Mouse (Mus musculus): ENCODE measurements at regions not wholly inside any gene's neighbourhood (a gene's known extent, or its start where the extent isn't known, plus 50 kb on each side); places are given as distances from the start of the nearest gene placed in this dataset.
A peak's percentile ranks its signal among the peaks of the same experiment; 100 is the strongest.
"Not testable (repeated sequence)": the region's sequence is repeated elsewhere in the genome, so short reads cannot be mapped to it uniquely, and the experiment has no call there.

- no peak for DNase-seq
- intact Hi-C loops (cut with DNase I) = loop anchor here (2.0 kb wide), 1 partner anchor 144 kb away; no protein-coding TSS in a partner anchor
These were observed 68.3 kb upstream of the Myrip start for GRCm38 (mm10) chr9:120233011-120233410.

GRCm38 (mm10) chr9:120235054-120235453 lies 66.3 kb upstream of the Myrip start:
- intact Hi-C loops (cut with DNase I) = not testable (repeated sequence)
- DNase-seq = peak in 1 of 2 experiments; percentile 26

- DNase-seq = no peak
- intact Hi-C loops (cut with DNase I) = no loop called here
These were observed 55.9 kb upstream of the Myrip start for GRCm38 (mm10) chr9:120245444-120245843.

GRCm38 (mm10) chr9:120248728-120249127 lies 52.6 kb upstream of the Myrip start:
- DNase-seq = no peak
- intact Hi-C loops (cut with DNase I) = no loop called here
